Mouse (Mus musculus): ENCODE measurements at regions not wholly inside any gene's neighbourhood (a gene's known extent, or its start where the extent isn't known, plus 50 kb on each side); places are given as distances from the start of the nearest gene placed in this dataset.

GRCm38 (mm10) chr17:4214970-4215369 is 518.9 kb upstream of the Nox3 start:
- TF ChIP-seq GATA1 (IDR thresholded peaks at IDR 0.05; ENCODE audit: low read length) (no peak), TAL1 (IDR thresholded peaks at IDR 0.05; ENCODE audit: low read length) (no peak)
- Histone ChIP-seq H3K4me3 (replicated peaks) (no peak overlapping the region), H3K4me1 (ENCODE audit: control insufficient read depth) (no peaks in the 10 kb centered on the region), H3K36me3 (ENCODE audit: control insufficient read depth) (no peaks in the 10 kb centered on the region), H3K9me3 (ENCODE audit: control insufficient read depth, low read length) (no peaks in the 10 kb centered on the region), H3K27me3 (ENCODE audit: control insufficient read depth) (no peaks in the 10 kb centered on the region)

GRCm38 (mm10) chr17:4216203-4216602 is 520.1 kb upstream of the Nox3 start:
- H3K36me3 ChIP-seq (ENCODE audit: control insufficient read depth): no peaks in the 10 kb centered on the region
- H3K4me1 ChIP-seq (ENCODE audit: control insufficient read depth): no peaks in the 10 kb centered on the region
- no peak overlapping the region for H3K4me3 ChIP-seq (replicated peaks)
- H3K27me3 ChIP-seq (ENCODE audit: control insufficient read depth): no peaks in the 10 kb centered on the region
- no peaks in the 10 kb centered on the region for H3K9me3 ChIP-seq (ENCODE audit: control insufficient read depth, low read length)
- TF ChIP-seq TAL1 (IDR thresholded peaks at IDR 0.05; ENCODE audit: low read length) (no peak), GATA1 (IDR thresholded peaks at IDR 0.05; ENCODE audit: low read length) (no peak)

- no peak overlapping the region for H3K4me3 ChIP-seq (replicated peaks)
- H3K36me3 ChIP-seq (ENCODE audit: control insufficient read depth): no peaks in the 10 kb centered on the region
- no peaks in the 10 kb centered on the region for H3K9me3 ChIP-seq (ENCODE audit: control insufficient read depth, low read length)
- TF ChIP-seq TAL1 (IDR thresholded peaks at IDR 0.05; ENCODE audit: low read length) (no peak), GATA1 (IDR thresholded peaks at IDR 0.05; ENCODE audit: low read length) (no peak)
- no peaks in the 10 kb centered on the region for H3K27me3 ChIP-seq (ENCODE audit: control insufficient read depth)
- H3K4me1 ChIP-seq (ENCODE audit: control insufficient read depth): no peaks in the 10 kb centered on the region
Observed at GRCm38 (mm10) chr17:4216750-4217149, 520.7 kb upstream of the Nox3 start.

- Histone ChIP-seq H3K27me3 (ENCODE audit: control insufficient read depth) (no peaks in the 10 kb centered on the region), H3K4me3 (replicated peaks) (no peak overlapping the region), H3K36me3 (ENCODE audit: control insufficient read depth) (no peaks in the 10 kb centered on the region), H3K9me3 (ENCODE audit: control insufficient read depth, low read length) (no peaks in the 10 kb centered on the region), H3K4me1 (ENCODE audit: control insufficient read depth) (no peaks in the 10 kb centered on the region)
- TF ChIP-seq TAL1 (IDR thresholded peaks at IDR 0.05; ENCODE audit: low read length) (no peak), GATA1 (IDR thresholded peaks at IDR 0.05; ENCODE audit: low read length) (no peak)
Observed at GRCm38 (mm10) chr17:4220661-4221360, 524.8 kb upstream of the Nox3 start.

- no peaks in the 10 kb centered on the region for H3K9me3 ChIP-seq (ENCODE audit: control insufficient read depth, low read length)
- H3K36me3 ChIP-seq (ENCODE audit: control insufficient read depth): no peaks in the 10 kb centered on the region
- no peaks in the 10 kb centered on the region for H3K4me1 ChIP-seq (ENCODE audit: control insufficient read depth)
- no peak for TF ChIP-seq TAL1 (IDR thresholded peaks at IDR 0.05; ENCODE audit: low read length)
- no peak for TF ChIP-seq GATA1 (IDR thresholded peaks at IDR 0.05; ENCODE audit: low read length)
- no peaks in the 10 kb centered on the region for H3K27me3 ChIP-seq (ENCODE audit: control insufficient read depth)
- no peak overlapping the region for H3K4me3 ChIP-seq (replicated peaks)
Observed at GRCm38 (mm10) chr17:4227889-4228288, 531.8 kb upstream of the Nox3 start.

GRCm38 (mm10) chr17:4229969-4230368 is 533.9 kb upstream of the Nox3 start:
- no peaks in the 10 kb centered on the region for H3K36me3 ChIP-seq (ENCODE audit: control insufficient read depth)
- H3K9me3 ChIP-seq (ENCODE audit: control insufficient read depth, low read length): no peaks in the 10 kb centered on the region
- H3K4me1 ChIP-seq (ENCODE audit: control insufficient read depth): no peaks in the 10 kb centered on the region
- TF ChIP-seq TAL1 (IDR thresholded peaks at IDR 0.05; ENCODE audit: low read length): no peak
- no peak for TF ChIP-seq GATA1 (IDR thresholded peaks at IDR 0.05; ENCODE audit: low read length)
- H3K27me3 ChIP-seq (ENCODE audit: control insufficient read depth): no peaks in the 10 kb centered on the region
- H3K4me3 ChIP-seq (replicated peaks): no peak overlapping the region

- H3K36me3 ChIP-seq (ENCODE audit: control insufficient read depth): no peaks in the 10 kb centered on the region
- TF ChIP-seq TAL1 (IDR thresholded peaks at IDR 0.05; ENCODE audit: low read length) (no peak), GATA1 (IDR thresholded peaks at IDR 0.05; ENCODE audit: low read length) (no peak)
Observed at GRCm38 (mm10) chr17:4250476-4250875, 554.4 kb upstream of the Nox3 start.

GRCm38 (mm10) chr17:4265471-4265870 is 569.4 kb upstream of the Nox3 start:
- TF ChIP-seq TAL1 (IDR thresholded peaks at IDR 0.05; ENCODE audit: low read length) (no peak), GATA1 (IDR thresholded peaks at IDR 0.05; ENCODE audit: low read length) (no peak)
- H3K4me3 ChIP-seq (replicated peaks): no peak overlapping the region
- no peaks in the 10 kb centered on the region for H3K4me1 ChIP-seq (ENCODE audit: control insufficient read depth)
- H3K36me3 ChIP-seq (ENCODE audit: control insufficient read depth): no peaks in the 10 kb centered on the region
- H3K27me3 ChIP-seq (ENCODE audit: control insufficient read depth): no peaks in the 10 kb centered on the region
- H3K9me3 ChIP-seq (ENCODE audit: control insufficient read depth, low read length): no peaks in the 10 kb centered on the region

More at GRCm38 (mm10) chr17:4250476-4250875, 554.4 kb upstream of the Nox3 start:
- Histone ChIP-seq H3K4me1 (ENCODE audit: control insufficient read depth) (no peaks in the 10 kb centered on the region), H3K27me3 (ENCODE audit: control insufficient read depth) (no peaks in the 10 kb centered on the region), H3K9me3 (ENCODE audit: control insufficient read depth, low read length) (no peaks in the 10 kb centered on the region), H3K4me3 (replicated peaks) (no peak overlapping the region)

- Histone ChIP-seq H3K36me3 (ENCODE audit: control insufficient read depth) (no peaks in the 10 kb centered on the region), H3K4me3 (replicated peaks) (no peak overlapping the region), H3K9me3 (ENCODE audit: control insufficient read depth, low read length) (no peaks in the 10 kb centered on the region), H3K27me3 (ENCODE audit: control insufficient read depth) (no peaks in the 10 kb centered on the region), H3K4me1 (ENCODE audit: control insufficient read depth) (no peaks in the 10 kb centered on the region)
- no peak for TF ChIP-seq GATA1 (IDR thresholded peaks at IDR 0.05; ENCODE audit: low read length)
- no peak for TF ChIP-seq TAL1 (IDR thresholded peaks at IDR 0.05; ENCODE audit: low read length)
Observed at GRCm38 (mm10) chr17:4265946-4266345, 569.9 kb upstream of the Nox3 start.

- Histone ChIP-seq H3K9me3 (ENCODE audit: control insufficient read depth, low read length) (no peaks in the 10 kb centered on the region), H3K36me3 (ENCODE audit: control insufficient read depth) (no peaks in the 10 kb centered on the region), H3K4me1 (ENCODE audit: control insufficient read depth) (no peaks in the 10 kb centered on the region), H3K27me3 (ENCODE audit: control insufficient read depth) (no peaks in the 10 kb centered on the region), H3K4me3 (replicated peaks) (no peak overlapping the region)
- TF ChIP-seq GATA1 (IDR thresholded peaks at IDR 0.05; ENCODE audit: low read length) (no peak), TAL1 (IDR thresholded peaks at IDR 0.05; ENCODE audit: low read length) (no peak)
Observed at GRCm38 (mm10) chr17:4266487-4266886, 570.4 kb upstream of the Nox3 start.
